Mouse (Mus musculus): ENCODE results near the gene Aldob.

GRCm38 (mm10) chr4:49512636-49513035 lies 36.7 kb downstream of the Aldob start:
- TF ChIP-seq TAL1 (IDR thresholded peaks at IDR 0.05; ENCODE audit: low read length) (no peak), GATA1 (IDR thresholded peaks at IDR 0.05; ENCODE audit: low read length) (no peak)
